Mouse (Mus musculus) layer of hippocampus, postnatal 14 days (tissue): Measurements from ENCODE around the gene Fam102b. TPM values are rescaled to one million over a fixed set of nuclear protein-coding genes. Genes with fewer than 3 reads are reported as not detected.
A peak's percentile ranks its signal among the peaks of the same experiment; 100 is the strongest.

Experiments used
- DNase-seq, 2 experiments: peaks; one replicate each; pipeline ENCODE4 v3.0.0; 2021 to 2022; ENCODE audit warnings: low spot score in 2 of 2, mixed read lengths in 1 of 2
- microRNA-seq, 2 experiments: library from miRNA; unstranded; fragments of <30 nt; microRNA quantifications; one replicate each; pipeline ENCODE4 v1.2.0; 2021
- total RNA-seq, 2 experiments: library from RNA; stranded (reverse); gene quantifications; 2 replicates each; pipeline ENCODE4 v1.2.3; 2021

Gene Fam102b
- total RNA-seq, 2 experiments from 2014 or later, result 41.6 to 41.9 TPM

DNA sequence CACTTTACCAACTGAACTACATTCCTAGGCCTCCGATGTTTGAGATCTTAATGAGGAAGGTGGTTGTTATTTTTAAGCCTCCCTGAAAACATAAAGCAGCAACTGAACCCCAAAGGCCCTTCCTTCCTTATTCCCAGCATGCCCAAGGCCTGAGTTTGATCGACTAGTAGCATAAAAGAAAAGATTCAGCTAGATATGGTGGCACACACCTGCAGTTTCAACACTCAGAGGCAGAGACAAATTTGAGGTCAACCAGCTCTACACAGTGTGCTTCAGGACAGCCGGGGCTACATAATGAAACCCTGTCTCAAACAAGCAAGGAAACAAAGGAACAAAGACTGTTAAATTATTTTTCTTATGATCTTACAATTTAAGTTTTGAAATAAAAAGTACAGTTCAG is 63.6 kb downstream of the Fam102b start:
- no peak for DNase-seq

DNA sequence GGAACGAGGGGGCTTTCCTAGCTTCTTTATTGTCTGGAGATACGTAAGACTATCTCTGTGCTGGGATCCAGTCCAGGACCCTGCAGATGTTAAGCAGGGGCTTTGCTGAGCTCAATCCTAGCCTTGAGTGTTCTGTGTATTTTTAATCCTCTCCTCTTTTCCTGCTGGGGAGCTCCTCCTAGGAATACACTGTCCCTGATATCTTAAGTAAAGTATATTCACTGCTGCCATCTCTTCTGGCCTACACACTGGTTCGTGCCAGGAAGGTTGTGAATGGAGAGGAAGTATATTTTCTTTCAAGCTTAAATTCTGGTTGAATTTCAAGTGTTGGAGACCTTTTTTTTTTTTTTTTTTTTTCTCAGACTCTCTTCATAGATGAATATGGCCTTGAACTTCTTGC is 64.1 kb downstream of the Fam102b start:
- no peak for DNase-seq

DNA sequence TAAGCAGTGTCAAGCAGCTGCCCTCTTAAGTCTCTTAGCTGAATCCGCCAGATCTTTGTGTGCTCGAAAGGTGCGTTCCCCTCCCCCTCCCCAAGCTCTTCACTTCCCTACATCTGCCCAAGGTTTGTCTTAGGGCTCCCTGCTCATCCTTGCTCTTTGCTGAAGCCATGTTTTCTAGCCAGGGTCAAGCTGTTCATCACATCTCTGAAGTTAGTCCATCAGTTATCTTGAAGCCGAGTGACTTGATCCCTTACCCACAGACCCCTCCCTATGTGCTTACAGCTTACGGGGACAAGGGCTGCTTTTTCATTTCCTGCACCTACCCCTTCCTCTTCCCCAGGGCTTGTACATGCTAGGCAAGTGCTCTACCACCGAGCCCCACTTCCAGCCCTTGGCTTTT is 65.8 kb downstream of the Fam102b start:
- DNase-seq, result no peak

DNA sequence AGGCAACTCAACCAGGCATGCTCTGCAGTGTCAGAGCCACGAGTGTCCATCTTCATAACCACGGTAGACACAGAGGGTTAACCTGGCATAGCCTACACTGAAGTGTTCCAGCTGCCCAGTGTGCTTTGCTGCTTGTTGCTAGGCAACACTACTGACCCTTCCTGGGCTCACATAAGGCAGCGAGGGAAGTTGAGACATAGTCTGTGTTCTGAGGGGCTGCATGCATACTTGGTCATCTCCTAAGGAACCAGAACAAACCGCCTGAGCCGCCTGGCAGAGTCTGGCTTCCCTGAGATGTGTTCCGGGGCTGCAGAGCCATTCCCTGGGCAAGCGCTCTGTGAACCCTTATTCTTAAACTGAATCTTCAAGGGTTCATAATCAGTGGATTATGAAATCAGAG is 66.2 kb downstream of the Fam102b start:
- peak in 1 of 2 experiments; percentile 34 for DNase-seq

DNA sequence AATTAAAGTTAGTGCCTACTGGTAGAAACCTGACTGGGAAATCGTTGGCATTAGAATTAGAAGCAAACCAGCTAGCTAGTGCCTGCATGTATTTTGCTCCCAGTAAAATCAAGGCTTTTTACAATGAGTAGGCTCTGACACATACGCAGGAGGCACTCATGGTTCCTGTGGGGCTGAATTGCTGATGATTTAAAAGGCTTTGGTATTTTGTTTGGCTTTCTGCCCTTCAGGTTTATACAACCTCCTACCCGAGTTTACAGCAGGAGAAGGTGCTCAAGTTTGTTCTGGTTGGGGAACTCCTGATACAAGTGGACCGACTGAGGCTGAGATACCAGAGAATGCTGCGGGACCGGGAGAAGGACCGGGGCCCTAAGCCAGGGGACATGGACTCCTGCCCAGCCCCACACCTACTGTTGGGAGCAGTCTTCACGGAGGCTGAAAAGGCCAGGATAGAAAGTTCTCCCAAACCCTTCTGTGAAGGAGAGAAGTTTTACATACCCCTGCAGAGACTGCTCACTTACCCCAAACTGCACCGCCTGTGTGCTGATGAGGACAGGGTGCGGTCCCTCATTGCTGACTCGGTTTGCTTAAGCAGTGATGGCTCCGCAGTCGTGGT is 67.6 kb downstream of the Fam102b start:
- no peak for DNase-seq

DNA sequence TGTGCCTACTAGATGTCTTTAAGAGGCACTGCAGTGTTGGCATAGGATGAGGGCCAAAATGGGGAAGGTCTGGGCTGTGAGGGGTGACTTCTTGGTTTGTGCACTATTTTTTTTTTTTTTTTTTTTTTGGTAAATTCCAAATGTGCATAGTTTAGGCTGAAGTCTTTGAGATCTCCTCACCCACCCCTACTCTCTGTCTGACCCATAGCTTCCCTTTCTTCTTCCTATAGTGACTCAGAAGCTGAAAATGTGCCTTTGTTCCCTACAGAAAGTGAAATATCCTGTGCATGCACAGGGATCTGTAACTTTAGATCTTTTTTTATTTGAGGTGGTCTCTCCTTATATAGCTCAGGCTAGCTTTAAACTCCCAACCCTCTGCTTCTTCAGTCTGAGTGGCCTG is 69.4 kb downstream of the Fam102b start:
- no peak for DNase-seq

DNA sequence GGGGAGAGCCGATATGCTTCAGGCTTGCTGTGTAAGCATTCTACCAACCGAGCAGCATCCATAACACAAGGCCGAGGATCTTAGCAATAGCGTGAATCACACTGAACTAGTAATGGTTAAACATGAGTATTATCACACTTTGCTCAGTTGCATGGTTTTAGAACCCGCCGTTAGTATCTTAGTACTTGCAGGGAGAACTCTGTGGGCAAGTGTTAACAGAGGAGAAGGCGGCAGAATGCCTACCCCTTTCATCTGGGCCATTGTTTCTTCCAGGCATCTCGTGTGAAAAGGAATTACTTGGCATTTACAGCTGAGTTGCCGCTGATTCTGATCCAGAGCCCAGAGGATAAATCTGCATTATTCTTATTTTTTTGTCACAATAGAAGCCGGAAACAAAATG is 86.4 kb downstream of the Fam102b start:
- no peak for DNase-seq

DNA sequence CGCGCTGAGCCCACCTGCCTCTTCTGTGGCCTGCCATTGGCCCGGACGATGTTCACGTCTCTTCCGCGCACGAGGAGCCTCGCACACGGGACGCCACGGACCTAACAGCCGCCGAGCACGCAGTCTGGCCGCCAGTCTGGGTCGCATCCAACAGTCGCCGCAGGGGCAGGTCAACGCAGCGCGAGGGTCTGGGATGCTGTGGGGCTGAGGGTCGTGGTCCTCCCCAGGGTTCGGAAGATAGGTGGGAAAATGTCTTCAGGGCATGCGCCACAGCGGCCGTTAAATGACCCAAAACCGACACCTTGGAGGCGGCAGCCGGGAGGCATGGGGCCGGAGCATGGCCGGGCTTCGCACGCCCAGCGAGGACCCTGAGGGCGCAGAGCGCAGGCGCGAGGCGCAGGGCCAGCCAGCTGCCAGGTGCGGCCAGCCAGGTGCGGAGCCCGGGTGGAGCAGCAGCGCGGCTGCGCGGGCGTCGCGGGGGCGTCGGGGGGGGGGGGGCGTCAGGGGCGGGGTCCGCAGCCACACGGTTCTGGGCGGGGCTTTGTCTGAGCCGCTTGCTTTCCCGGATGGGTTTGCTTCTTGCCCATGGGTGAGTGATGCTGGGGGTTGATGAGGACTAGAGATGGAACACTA is 87.3 kb downstream of the Fam102b start, which contains the start of gene Gm9857:
TSS of gene Gm9857 (minus strand) at position 445 of the 633 bp plus-strand sequence.
- DNase-seq, result no peak

DNA sequence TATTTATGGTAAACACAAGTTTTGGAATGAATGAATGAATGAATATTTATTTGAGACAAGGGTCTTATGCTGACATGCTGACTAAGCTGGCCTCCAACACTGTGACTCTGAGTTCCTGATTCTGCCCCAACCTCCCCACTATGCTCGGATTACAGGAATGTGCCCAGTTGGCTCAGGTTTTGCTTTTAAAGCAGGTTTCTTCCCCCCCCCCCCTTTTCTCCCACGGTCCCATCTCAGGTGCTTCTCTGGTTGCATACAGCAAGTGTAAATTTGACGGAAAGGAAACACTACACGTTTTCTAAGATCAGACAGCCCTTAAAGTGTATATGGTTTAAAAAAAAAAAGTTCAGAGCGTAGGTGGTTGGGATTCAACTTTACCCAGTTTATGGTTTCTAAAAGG is 87.8 kb downstream of the Fam102b start, which contains the start of gene Henmt1:
TSS of gene Henmt1 (plus strand) at position 301 of the 400 bp plus-strand sequence.
- no peak for DNase-seq

DNA sequence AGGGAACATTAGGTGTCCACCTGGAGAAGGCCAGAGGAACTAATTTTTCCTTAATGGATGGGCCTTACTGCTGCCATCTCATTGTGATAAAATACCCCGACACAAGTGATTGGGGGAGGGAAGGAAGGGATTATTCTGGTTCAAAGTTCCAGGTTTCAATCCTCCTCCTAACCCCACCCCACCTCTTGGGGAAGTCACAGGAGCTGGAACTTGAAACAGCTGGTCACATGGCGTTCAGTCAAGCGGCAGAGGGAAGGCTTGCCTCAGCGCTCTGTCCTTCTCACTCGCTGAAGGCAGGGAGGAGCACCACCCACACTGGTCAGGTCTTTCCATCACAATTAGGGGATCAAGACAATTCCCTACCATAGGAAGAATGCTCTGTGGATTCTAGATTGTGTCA is 88.7 kb downstream of the Fam102b start:
- no peak for DNase-seq

DNA sequence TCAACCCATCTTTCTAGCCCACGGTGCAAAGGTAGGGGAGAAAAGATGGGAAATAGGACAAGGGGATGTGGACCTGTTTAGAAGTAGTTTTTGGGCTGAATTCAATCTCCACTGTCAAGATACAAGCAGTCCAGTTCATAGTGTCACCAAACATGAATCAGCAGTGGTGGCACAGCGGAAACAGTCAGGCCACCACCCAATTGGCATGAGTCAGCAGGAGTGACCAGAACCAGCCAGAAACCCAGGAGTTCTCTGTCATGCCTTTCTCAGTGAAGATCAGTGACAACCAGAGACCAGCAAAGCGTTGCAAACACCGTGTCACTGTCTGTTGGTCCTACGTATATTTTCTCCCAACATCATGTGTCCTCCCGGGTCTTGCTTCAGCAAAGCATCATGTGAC is 93.8 kb downstream of the Fam102b start:
- DNase-seq, result no peak

DNA sequence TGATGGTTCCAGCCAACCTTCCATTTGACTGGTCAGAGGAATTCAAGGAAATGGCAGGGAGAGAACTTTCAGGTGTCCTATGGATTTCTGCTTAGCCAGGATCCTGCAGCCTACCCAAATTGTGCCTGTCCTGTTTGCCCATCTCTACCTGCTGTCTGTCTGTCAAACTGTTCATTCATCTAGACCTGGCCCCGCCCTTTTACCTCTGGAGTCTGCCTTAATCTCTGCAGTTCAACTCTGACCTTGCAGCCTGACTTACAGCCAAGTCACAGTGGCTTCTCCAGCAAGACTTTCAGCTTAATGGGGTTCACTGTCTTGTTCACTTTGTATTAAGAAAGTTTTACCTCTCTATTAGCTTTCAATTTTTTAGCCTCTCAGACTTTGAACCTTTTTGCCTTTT is 101.1 kb downstream of the Fam102b start:
- DNase-seq, result no peak

DNA sequence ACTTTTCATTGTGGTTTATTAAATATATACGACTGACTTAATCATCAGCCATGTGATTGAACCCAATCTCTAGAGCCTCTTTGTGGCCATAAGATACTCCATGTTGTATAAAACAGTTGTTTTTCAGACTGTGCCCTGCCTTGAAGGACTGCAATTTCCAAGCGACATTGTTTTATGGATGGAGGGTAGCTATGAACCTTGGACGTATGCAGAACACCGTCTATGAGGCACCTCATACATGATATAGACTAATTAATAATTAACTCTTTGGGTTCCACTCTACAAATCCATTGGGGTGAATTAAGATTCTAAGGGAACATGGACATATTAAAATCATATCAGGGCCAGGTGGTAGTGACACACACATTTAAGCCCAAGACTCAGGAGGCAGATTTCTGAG is 101.7 kb downstream of the Fam102b start:
- no peak for DNase-seq

DNA sequence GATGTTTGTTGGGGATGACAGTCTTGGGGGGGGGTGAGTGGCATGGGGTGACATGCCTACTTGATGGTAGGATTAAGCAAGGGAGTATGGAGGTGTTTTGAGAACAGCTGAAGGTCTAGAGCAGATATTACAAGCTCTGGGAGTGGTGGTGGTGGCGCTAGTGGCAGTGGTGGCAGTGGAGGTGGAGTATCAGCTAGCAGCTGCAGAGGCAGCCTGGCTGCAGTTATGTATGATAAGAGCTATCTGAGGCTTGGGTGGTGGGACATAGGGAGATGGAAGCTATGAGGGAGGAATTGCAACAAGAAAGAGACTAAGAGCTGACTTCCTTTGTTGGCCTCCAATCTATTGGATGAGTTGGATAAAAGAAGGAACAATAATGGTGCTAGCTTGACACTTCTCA is 105.6 kb downstream of the Fam102b start:
- no peak for DNase-seq

Small RNA genes within 50 kb of the gene (microRNA-seq; reads per million reads assigned to microRNA genes)
- 0 reads per million in 2 experiments for gene Gm44384

Other genes starting within 250 kb of the Fam102b start
- gene Stxbp3, start 187.1 kb downstream of the Fam102b start, total RNA-seq, result 10 to 100 TPM; 26.7 to 33.5 TPM
- under 1 TPM in 1 of 2 experiments, not detected in 1; 0.12 TPM for gene Fndc7, start 137.6 kb downstream of the Fam102b start, total RNA-seq
- 10 to 100 TPM; 46.4 to 52.6 TPM for gene Prpf38b, start 115.9 kb downstream of the Fam102b start, total RNA-seq
- 1 to 10 TPM; 2.0 to 2.2 TPM for gene Henmt1, start 87.7 kb downstream of the Fam102b start, total RNA-seq
- gene Gm9857, start 87.2 kb downstream of the Fam102b start, total RNA-seq, result not detected
- not detected for gene Slc25a54, start 52.9 kb upstream of the Fam102b start, total RNA-seq
- 1 to 10 TPM; 4.1 to 4.3 TPM for gene Slc25a24, start 95.5 kb upstream of the Fam102b start, total RNA-seq